ENCODE assay signal across 31 mouse cellular contexts in the genomic region with DNA sequence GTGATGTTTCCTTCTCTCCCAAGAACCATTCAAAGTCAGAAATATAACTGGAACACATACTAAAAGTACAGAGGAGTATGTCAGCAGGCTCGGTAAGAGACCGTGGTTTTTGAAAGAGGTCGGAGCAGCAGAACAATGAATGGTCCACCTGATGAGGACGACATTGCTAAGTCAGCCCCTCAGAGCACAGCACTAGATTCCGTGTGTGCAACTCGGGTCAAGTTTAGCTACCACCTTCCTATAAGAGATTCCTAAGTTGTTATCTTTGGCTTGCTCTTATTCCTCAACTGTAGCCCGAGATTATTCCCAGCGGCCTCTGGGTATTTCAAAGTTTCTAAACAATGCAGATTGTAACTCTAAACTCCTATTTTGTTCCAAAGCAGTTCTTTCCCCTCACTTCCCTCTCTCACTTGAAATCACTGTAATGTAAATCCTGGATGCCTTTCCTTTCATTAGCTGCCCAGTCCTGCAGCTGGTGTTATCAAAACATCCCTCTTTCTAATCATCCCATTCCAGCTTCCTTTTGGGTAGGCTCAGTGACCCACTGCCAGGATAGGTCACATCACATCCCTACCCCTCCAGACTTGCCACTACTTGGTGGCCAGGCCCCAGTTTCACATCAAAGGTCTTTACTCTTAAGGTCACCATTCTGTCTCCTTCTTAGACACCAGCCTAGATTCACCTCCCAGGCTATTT.
DNase-seq lines count a peak whose midpoint lies in the region; ATAC-seq and TF ChIP-seq lines count a peak whose summit lies in the region.
"Had no signal": no experiment of that assay in that cellular context is flagged by ENCODE, and none has a peak within 500 bp of the region (broad histone marks: within the 10 kb centered on the region; RNA-seq: fewer than 3 reads in every experiment).

No protein-coding gene starts in this region.

- intact Hi-C loops in heart, adult 2 months (cut with DNase I) = no loop called here

- no peak overlapping the region for H3K27ac ChIP-seq in embryonic facial prominence, embryonic 14.5 days (replicated peaks; ENCODE audit: low read depth, low read length)
- no peak overlapping the region for H3K27ac ChIP-seq in embryonic facial prominence, embryonic 10.5 days (replicated peaks)
- peak overlapping the region; percentile 49 for H3K27ac ChIP-seq in heart, embryonic 13.5 days (replicated peaks)
- H3K27ac ChIP-seq in heart, adult 2 months = no peak overlapping the region
- H3K27ac ChIP-seq in kidney, embryonic 15.5 days = peak overlapping the region; percentile 72
- H3K27ac ChIP-seq: hindbrain, embryonic 12.5 days; hindbrain, postnatal 0 days; intestine, embryonic 15.5 days; liver, embryonic 14.5 days; lung, embryonic 15.5 days; midbrain, embryonic 12.5 days; neural tube, embryonic 12.5 days; stomach, postnatal 0 days had no signal

- H3K36me3 ChIP-seq in embryonic facial prominence, embryonic 14.5 days (ENCODE audit: control insufficient read depth, insufficient read depth, low read length) = no peaks in the 10 kb centered on the region
- H3K36me3 ChIP-seq in embryonic facial prominence, embryonic 10.5 days (replicated peaks) = no peaks in the 10 kb centered on the region
- H3K36me3 ChIP-seq in heart, embryonic 13.5 days = peaks cover 19% of the 10 kb centered on the region
- H3K36me3 ChIP-seq in heart, adult 2 months (ENCODE audit: control insufficient read depth, insufficient read depth, low read length) = no peaks in the 10 kb centered on the region
- H3K36me3 ChIP-seq in kidney, embryonic 15.5 days = no peaks in the 10 kb centered on the region
- H3K36me3 ChIP-seq: hindbrain, embryonic 12.5 days; intestine, embryonic 15.5 days; lung, embryonic 15.5 days; midbrain, embryonic 12.5 days; neural tube, embryonic 12.5 days had no signal

- TF ChIP-seq CTCF in heart, adult 2 months (IDR thresholded peaks at IDR 0.05) = no peak

- no peaks in the 10 kb centered on the region for H3K79me2 ChIP-seq in heart, adult 2 months (replicated peaks; ENCODE audit: control insufficient read depth, insufficient read depth, low read length)

- no peak for TF ChIP-seq EP300 in heart, adult 2 months (IDR thresholded peaks at IDR 0.05; ENCODE audit: insufficient read depth, low read depth, low read length)

- no peak overlapping the region for H3K4me2 ChIP-seq in embryonic facial prominence, embryonic 14.5 days (ENCODE audit: low read depth, low read length)
- H3K4me2 ChIP-seq in heart, embryonic 13.5 days = no peak overlapping the region
- peak overlapping the region; percentile 16; the same call in 1 of the 2 replicates for H3K4me2 ChIP-seq in kidney, embryonic 15.5 days
- H3K4me2 ChIP-seq: hindbrain, embryonic 12.5 days; intestine, embryonic 15.5 days; lung, embryonic 15.5 days; midbrain, embryonic 12.5 days; neural tube, embryonic 12.5 days had no signal

- no peak for TF ChIP-seq POLR2A in heart, adult 2 months (IDR thresholded peaks at IDR 0.05; ENCODE audit: insufficient read depth, low read depth, low read length)

- no peak overlapping the region for H3K4me3 ChIP-seq in embryonic facial prominence, embryonic 14.5 days (ENCODE audit: low read depth, low read length)
- H3K4me3 ChIP-seq in embryonic facial prominence, embryonic 10.5 days = no peak overlapping the region
- no peak overlapping the region for H3K4me3 ChIP-seq in heart, embryonic 13.5 days
- no peak overlapping the region for H3K4me3 ChIP-seq in heart, adult 2 months
- H3K4me3 ChIP-seq in kidney, embryonic 15.5 days (replicated peaks) = no peak overlapping the region
- H3K4me3 ChIP-seq: hindbrain, embryonic 12.5 days; intestine, embryonic 15.5 days; lung, embryonic 15.5 days; megakaryocyte, embryonic 14.5 days; midbrain, embryonic 12.5 days; myocyte; neural tube, embryonic 12.5 days had no signal

- no peaks in the 10 kb centered on the region for H3K9me3 ChIP-seq in embryonic facial prominence, embryonic 14.5 days (ENCODE audit: control insufficient read depth, low read length)
- no peaks in the 10 kb centered on the region for H3K9me3 ChIP-seq in embryonic facial prominence, embryonic 10.5 days
- H3K9me3 ChIP-seq in heart, embryonic 13.5 days = no peaks in the 10 kb centered on the region
- no peaks in the 10 kb centered on the region for H3K9me3 ChIP-seq in kidney, embryonic 15.5 days (replicated peaks)
- H3K9me3 ChIP-seq: hindbrain, embryonic 12.5 days; intestine, embryonic 15.5 days; lung, embryonic 15.5 days; megakaryocyte, embryonic 14.5 days; midbrain, embryonic 12.5 days; neural tube, embryonic 12.5 days had no signal

- DNase-seq in embryonic facial prominence, embryonic 14.5 days (ENCODE audit: low spot score) = peak; percentile 48
- no peak for DNase-seq in embryonic facial prominence, embryonic 10.5 days (ENCODE audit: low spot score)
- no peak for DNase-seq in heart, adult 2 months
- no peak for DNase-seq in kidney, postnatal 14 days
- peak; percentile 7 for DNase-seq in ZHBTc4 (ENCODE audit: low read depth, low spot score)
- DNase-seq in gastrocnemius, postnatal 4 days (ENCODE audit: low spot score in 2 of 2) = no peak
- DNase-seq: adrenal gland, adult 8-10 months; cerebellum, adult 2 months; cerebellum, postnatal 25 days; gastrocnemius, postnatal 14 days; kidney, adult 8-10 months; layer of hippocampus, adult 9-11 months; liver; lung, postnatal 4 days; right cerebral cortex, postnatal 4 days; thymus, adult 18-20 months; thymus, postnatal 25 days had no signal

- no peak; the same call in 1 of the 2 replicates for ATAC-seq in embryonic facial prominence, embryonic 14.5 days (ENCODE audit: low read depth)
- no peak for ATAC-seq in heart, embryonic 13.5 days (ENCODE audit: extremely low read depth, insufficient number of reproducible peaks, low FRiP score, low TSS enrichment)
- ATAC-seq in kidney, embryonic 15.5 days (replicated peaks; ENCODE audit: low FRiP score) = peak; percentile 82
- ATAC-seq: forebrain, embryonic 14.5 days; hindbrain, postnatal 0 days; intestine, embryonic 15.5 days had no signal

- no peaks in the 10 kb centered on the region for H3K4me1 ChIP-seq in embryonic facial prominence, embryonic 14.5 days (ENCODE audit: control insufficient read depth, insufficient read depth, low read length)
- H3K4me1 ChIP-seq in embryonic facial prominence, embryonic 10.5 days = peaks cover 10% of the 10 kb centered on the region
- peaks cover 27% of the 10 kb centered on the region for H3K4me1 ChIP-seq in heart, embryonic 13.5 days
- H3K4me1 ChIP-seq in heart, adult 2 months (ENCODE audit: control insufficient read depth, insufficient read depth, low read length) = no peaks in the 10 kb centered on the region
- H3K4me1 ChIP-seq in kidney, embryonic 15.5 days = peaks cover 13% of the 10 kb centered on the region
- H3K4me1 ChIP-seq: hindbrain, embryonic 12.5 days; intestine, embryonic 15.5 days; lung, embryonic 15.5 days; megakaryocyte, embryonic 14.5 days; midbrain, embryonic 12.5 days; neural tube, embryonic 12.5 days had no signal

- no peaks in the 10 kb centered on the region for H3K27me3 ChIP-seq in embryonic facial prominence, embryonic 14.5 days (replicated peaks; ENCODE audit: control insufficient read depth, insufficient read depth, low read length)
- H3K27me3 ChIP-seq in embryonic facial prominence, embryonic 10.5 days (replicated peaks; ENCODE audit: low read depth, poor library complexity, severe bottlenecking) = no peaks in the 10 kb centered on the region
- no peaks in the 10 kb centered on the region for H3K27me3 ChIP-seq in heart, embryonic 13.5 days (replicated peaks)
- H3K27me3 ChIP-seq in heart, adult 2 months (ENCODE audit: control insufficient read depth, insufficient read depth, low read length) = no peaks in the 10 kb centered on the region
- H3K27me3 ChIP-seq in kidney, embryonic 15.5 days = no peaks in the 10 kb centered on the region
- H3K27me3 ChIP-seq: CH12.LX; hindbrain, embryonic 12.5 days; intestine, embryonic 15.5 days; lung, embryonic 15.5 days; megakaryocyte, embryonic 14.5 days; midbrain, embryonic 12.5 days; neural tube, embryonic 12.5 days had no signal

- 44% methylated on average over 8 of the region's 8 CpGs for WGBS in embryonic facial prominence, embryonic 14.5 days
- WGBS in embryonic facial prominence, embryonic 10.5 days = 54% methylated on average over 8 of the region's 8 CpGs
- 43% methylated on average over 8 of the region's 8 CpGs for WGBS in heart, embryonic 13.5 days
- 30% methylated on average over 8 of the region's 8 CpGs for WGBS in heart, adult 2 months
- WGBS in kidney, embryonic 15.5 days = 24% methylated on average over 8 of the region's 8 CpGs

- no peak overlapping the region for H3K9ac ChIP-seq in embryonic facial prominence, embryonic 14.5 days (ENCODE audit: low read depth, low read length)
- no peak overlapping the region for H3K9ac ChIP-seq in heart, embryonic 13.5 days
- H3K9ac ChIP-seq in heart, adult 2 months (ENCODE audit: low read depth, low read length) = no peak overlapping the region
- H3K9ac ChIP-seq in kidney, embryonic 15.5 days = no peak overlapping the region
- H3K9ac ChIP-seq: hindbrain, embryonic 12.5 days; intestine, embryonic 15.5 days; liver, embryonic 14.5 days; lung, embryonic 15.5 days; midbrain, embryonic 12.5 days; neural tube, embryonic 12.5 days had no signal

Comparison
In these comparisons a context has a peak if more than half of its experiments do, and no peak if none do; other contexts are left out.
1. DNase-seq: peak in embryonic facial prominence, embryonic 14.5 days (single experiment) and ZHBTc4 (single experiment); none in embryonic facial prominence, embryonic 10.5 days (single experiment), heart, adult 2 months (0 of 2), kidney, postnatal 14 days (single experiment) and gastrocnemius, postnatal 4 days (0 of 2).
2. H3K27ac ChIP-seq: peak in heart, embryonic 13.5 days (single experiment) and kidney, embryonic 15.5 days (single experiment); none in embryonic facial prominence, embryonic 14.5 days (single experiment), embryonic facial prominence, embryonic 10.5 days (single experiment) and heart, adult 2 months (single experiment).